ENCODE assay signal across 8 mouse cellular contexts in the genomic region with DNA sequence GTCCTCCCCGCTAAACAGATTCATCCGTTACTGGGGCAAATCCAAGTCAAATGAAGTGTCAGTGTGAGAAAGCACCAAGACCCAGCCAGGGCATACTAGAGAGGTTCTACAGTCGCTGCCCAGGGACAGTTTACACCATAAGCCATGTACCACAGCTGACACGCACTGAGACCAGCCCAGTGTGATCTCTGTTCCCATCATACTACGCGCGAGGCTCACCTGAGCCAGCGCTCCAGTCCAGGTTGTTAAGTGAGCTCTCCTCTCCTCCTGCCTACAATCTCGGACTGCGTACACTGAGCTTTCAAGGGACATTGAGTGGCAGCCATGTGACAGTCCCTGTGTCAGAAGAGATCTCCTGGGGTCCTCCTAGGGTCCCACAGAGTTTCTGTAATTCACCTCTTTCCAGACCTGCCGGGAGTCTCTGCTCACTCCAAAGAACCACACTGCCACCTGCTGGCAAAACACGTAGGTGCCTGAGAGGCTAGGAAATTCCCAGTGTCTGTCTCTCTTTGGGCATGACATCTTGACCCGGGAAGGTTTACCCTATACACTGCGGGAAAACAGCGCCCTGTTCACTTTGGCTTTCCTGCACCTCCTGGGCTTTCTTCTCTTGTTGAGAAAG.
DNase-seq lines count a peak whose midpoint lies in the region; ATAC-seq lines count a peak whose summit lies in the region.

No protein-coding gene starts in this region.

- ATAC-seq in forebrain, embryonic 14.5 days = peak; percentile 75
- peak; percentile 48; the same call in 1 of the 2 replicates for ATAC-seq in hindbrain, embryonic 12.5 days (ENCODE audit: low FRiP score)

- no peaks in the 10 kb centered on the region for H3K9me3 ChIP-seq in forebrain, embryonic 14.5 days (replicated peaks; ENCODE audit: control insufficient read depth, low read length)
- H3K9me3 ChIP-seq in hindbrain, embryonic 12.5 days (replicated peaks) = no peaks in the 10 kb centered on the region; the same call in 1 of the 2 replicates

- no peaks in the 10 kb centered on the region for H3K27me3 ChIP-seq in forebrain, embryonic 14.5 days (replicated peaks; ENCODE audit: control insufficient read depth, insufficient read depth, low read length)
- H3K27me3 ChIP-seq in hindbrain, embryonic 12.5 days = no peaks in the 10 kb centered on the region

- H3K36me3 ChIP-seq in forebrain, embryonic 14.5 days (ENCODE audit: control insufficient read depth, insufficient read depth, low read length) = no peaks in the 10 kb centered on the region
- H3K36me3 ChIP-seq in hindbrain, embryonic 12.5 days = no peaks in the 10 kb centered on the region

- H3K27ac ChIP-seq in forebrain, embryonic 14.5 days (ENCODE audit: low read depth, low read length) = no peak overlapping the region
- H3K27ac ChIP-seq in hindbrain, embryonic 12.5 days = no peak overlapping the region

- peak; percentile 19 for DNase-seq in MEL-GATA-1-ER (ENCODE audit: extremely low read depth, low read depth)
- peak; percentile 48 for DNase-seq in c-Kit-positive CD71-positive TER-119-positive erythroid progenitor cells, embryonic 14.5 days (ENCODE audit: low spot score)
- peak; percentile 87 for DNase-seq in forebrain, embryonic 14.5 days (ENCODE audit: low spot score)
- peak; percentile 69 to 78 for DNase-seq in layer of hippocampus, postnatal 14 days (ENCODE audit: low spot score in 2 of 2)
- peak; percentile 76 for DNase-seq in lung, postnatal 10 days
- peak; percentile 63 for DNase-seq in right cerebral cortex, adult 18-20 months
- DNase-seq in yolk sac, embryonic 10.5 days (ENCODE audit: low spot score) = peak; percentile 47

- no peaks in the 10 kb centered on the region for H3K4me1 ChIP-seq in forebrain, embryonic 14.5 days (ENCODE audit: control insufficient read depth, insufficient read depth, low read length)
- peaks cover 2% of the 10 kb centered on the region; the same call in 1 of the 2 replicates for H3K4me1 ChIP-seq in hindbrain, embryonic 12.5 days

- H3K4me2 ChIP-seq in forebrain, embryonic 14.5 days (ENCODE audit: low read length) = no peak overlapping the region
- no peak overlapping the region for H3K4me2 ChIP-seq in hindbrain, embryonic 12.5 days (replicated peaks)

- H3K9ac ChIP-seq in forebrain, embryonic 14.5 days (ENCODE audit: low read length) = no peak overlapping the region
- H3K9ac ChIP-seq in hindbrain, embryonic 12.5 days = no peak overlapping the region

- 50% methylated on average over 15 of the region's 15 CpGs for WGBS in forebrain, embryonic 14.5 days
- WGBS in hindbrain, embryonic 12.5 days = 50% methylated on average over 15 of the region's 15 CpGs

- H3K4me3 ChIP-seq in forebrain, embryonic 14.5 days (ENCODE audit: low read depth, low read length) = no peak overlapping the region
- H3K4me3 ChIP-seq in hindbrain, embryonic 12.5 days = no peak overlapping the region

Comparison
In these comparisons a context has a peak if more than half of its experiments do, and no peak if none do; other contexts are left out.
1. DNase-seq: peak in every context shown above with its lines; median percentile 87 in forebrain, embryonic 14.5 days; 76 in lung, postnatal 10 days; 74 in layer of hippocampus, postnatal 14 days; 63 in right cerebral cortex, adult 18-20 months; 48 in c-Kit-positive CD71-positive TER-119-positive erythroid progenitor cells, embryonic 14.5 days; 47 in yolk sac, embryonic 10.5 days; 19 in MEL-GATA-1-ER.